Mouse (Mus musculus): Measurements from ENCODE around the gene Slc4a4. TPM values are rescaled to one million over a fixed set of nuclear protein-coding genes. Genes with fewer than 3 reads are reported as not detected.

Gene Slc4a4
- polyA plus RNA-seq, 1 experiment: 0.70 TPM

DNA sequence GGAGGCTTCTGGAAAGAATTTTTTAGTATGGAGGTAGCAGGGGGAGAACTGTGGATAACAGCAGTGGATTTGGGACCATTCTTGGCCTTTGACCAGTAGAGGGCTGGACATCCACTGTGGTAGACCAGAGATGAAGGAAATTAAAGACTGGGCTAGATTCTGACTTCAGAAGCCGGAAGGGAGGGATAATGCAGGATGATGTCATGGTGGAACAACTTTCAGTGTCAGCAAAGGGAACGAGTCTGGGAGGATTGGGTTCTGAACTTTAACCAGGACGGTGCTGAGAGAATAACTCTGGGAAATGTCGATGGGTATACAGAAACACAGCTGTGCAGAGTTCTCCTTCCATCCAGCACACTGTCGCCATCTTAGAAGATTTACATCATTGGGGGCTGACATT, 175.7 kb downstream of the Slc4a4 start:
- TF ChIP-seq CTCF (IDR thresholded peaks at IDR 0.05; ENCODE audit: control insufficient read depth, insufficient read depth, low read length) (no peak), POLR2A (IDR thresholded peaks at IDR 0.05; ENCODE audit: borderline replicate concordance, control insufficient read depth, low read depth, low read length) (no peak)
- H3K4me1 ChIP-seq (ENCODE audit: control insufficient read depth, insufficient read depth, low read length): no peaks in the 10 kb centered on the region
- no peak overlapping the region for H3K4me3 ChIP-seq (replicated peaks; ENCODE audit: control insufficient read depth, low read depth, low read length)
- WGBS: 79% methylated on average over 5 of the region's 5 CpGs
- no peak overlapping the region for H3K27ac ChIP-seq (ENCODE audit: control insufficient read depth, insufficient read depth, low read depth, low read length, poor library complexity)

DNA sequence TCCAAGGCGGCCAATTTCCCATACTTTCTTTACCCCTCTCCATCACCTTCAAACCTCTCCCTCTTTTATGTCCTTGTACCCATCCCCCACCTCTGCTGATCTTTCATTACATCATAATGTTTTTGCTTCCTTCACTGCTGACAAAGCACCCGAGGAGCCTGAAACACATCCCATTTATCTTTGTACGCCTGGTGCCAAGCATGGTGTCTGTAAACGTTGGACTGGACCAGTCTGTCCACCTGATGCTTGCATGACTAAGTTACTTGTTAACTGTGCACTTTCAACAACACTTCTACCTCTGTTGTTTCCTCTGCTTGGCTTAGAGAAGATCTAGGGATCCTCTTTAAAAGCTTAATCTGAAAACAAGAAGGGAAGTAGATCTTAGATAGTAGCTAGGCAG, 180.5 kb downstream of the Slc4a4 start:
- 67% methylated on average over 4 of the region's 4 CpGs for whole genome bisulfite sequencing
- TF ChIP-seq POLR2A (IDR thresholded peaks at IDR 0.05; ENCODE audit: borderline replicate concordance, control insufficient read depth, low read depth, low read length) (no peak), CTCF (IDR thresholded peaks at IDR 0.05; ENCODE audit: control insufficient read depth, insufficient read depth, low read length) (no peak)

DNA sequence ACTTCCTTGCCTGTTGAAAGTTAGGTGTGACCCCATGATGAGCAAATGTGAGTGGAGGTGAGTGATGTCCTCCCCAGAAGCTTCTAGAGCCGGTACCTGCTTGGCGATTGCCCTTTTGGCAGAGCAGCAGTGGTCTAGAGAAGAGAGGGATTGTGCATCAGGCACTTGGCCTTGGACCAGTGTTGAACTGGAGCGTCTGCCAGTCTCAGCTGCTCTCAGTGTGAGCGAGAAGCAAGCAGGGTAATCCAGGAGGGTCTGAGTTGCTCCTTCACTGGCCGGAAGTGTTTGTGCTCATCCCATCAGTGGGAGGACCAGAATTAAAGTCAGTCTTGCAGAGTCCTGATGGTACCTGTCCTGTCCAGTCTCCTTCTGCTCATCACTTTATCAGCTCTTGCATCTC, 181.5 kb downstream of the Slc4a4 start:
- WGBS: 81% methylated on average over 5 of the region's 5 CpGs
- H3K4me3 ChIP-seq (replicated peaks; ENCODE audit: control insufficient read depth, low read depth, low read length): no peak overlapping the region
- H3K27ac ChIP-seq (ENCODE audit: control insufficient read depth, insufficient read depth, low read depth, low read length, poor library complexity): no peak overlapping the region
- no peaks in the 10 kb centered on the region for H3K4me1 ChIP-seq (ENCODE audit: control insufficient read depth, insufficient read depth, low read length)
- TF ChIP-seq POLR2A (IDR thresholded peaks at IDR 0.05; ENCODE audit: borderline replicate concordance, control insufficient read depth, low read depth, low read length) (no peak), CTCF (IDR thresholded peaks at IDR 0.05; ENCODE audit: control insufficient read depth, insufficient read depth, low read length) (no peak)

More for the DNA sequence above, 180.5 kb downstream of the Slc4a4 start:
- no peak overlapping the region for H3K4me3 ChIP-seq (replicated peaks; ENCODE audit: control insufficient read depth, low read depth, low read length)
- no peaks in the 10 kb centered on the region for H3K4me1 ChIP-seq (ENCODE audit: control insufficient read depth, insufficient read depth, low read length)
- no peak overlapping the region for H3K27ac ChIP-seq (ENCODE audit: control insufficient read depth, insufficient read depth, low read depth, low read length, poor library complexity)

DNA sequence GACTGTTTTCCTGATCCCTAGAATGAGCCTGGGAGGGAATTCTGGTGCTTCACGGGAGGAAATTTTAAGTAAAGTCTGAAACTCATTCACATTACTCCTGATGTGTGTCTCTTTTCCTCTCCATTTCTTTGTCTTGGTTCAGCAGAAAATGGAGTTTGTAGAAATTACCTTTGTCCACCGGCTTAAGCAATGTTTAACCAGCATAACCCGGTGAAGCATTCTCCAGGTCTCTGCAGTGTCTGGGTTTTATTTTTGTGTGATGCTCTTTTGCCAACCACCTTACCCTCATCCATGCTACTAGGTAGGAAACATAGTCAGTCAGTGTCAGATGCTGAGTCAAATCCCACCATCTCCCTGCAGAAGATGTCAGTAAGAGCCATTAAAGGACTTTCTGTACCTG, 183.4 kb downstream of the Slc4a4 start:
- Histone ChIP-seq H3K27ac (ENCODE audit: control insufficient read depth, insufficient read depth, low read depth, low read length, poor library complexity) (no peak overlapping the region), H3K4me1 (ENCODE audit: control insufficient read depth, insufficient read depth, low read length) (no peaks in the 10 kb centered on the region), H3K4me3 (replicated peaks; ENCODE audit: control insufficient read depth, low read depth, low read length) (no peak overlapping the region)
- TF ChIP-seq CTCF (IDR thresholded peaks at IDR 0.05; ENCODE audit: control insufficient read depth, insufficient read depth, low read length) (no peak), POLR2A (IDR thresholded peaks at IDR 0.05; ENCODE audit: borderline replicate concordance, control insufficient read depth, low read depth, low read length) (no peak)
- 94% methylated on average over 3 of the region's 3 CpGs for WGBS

DNA sequence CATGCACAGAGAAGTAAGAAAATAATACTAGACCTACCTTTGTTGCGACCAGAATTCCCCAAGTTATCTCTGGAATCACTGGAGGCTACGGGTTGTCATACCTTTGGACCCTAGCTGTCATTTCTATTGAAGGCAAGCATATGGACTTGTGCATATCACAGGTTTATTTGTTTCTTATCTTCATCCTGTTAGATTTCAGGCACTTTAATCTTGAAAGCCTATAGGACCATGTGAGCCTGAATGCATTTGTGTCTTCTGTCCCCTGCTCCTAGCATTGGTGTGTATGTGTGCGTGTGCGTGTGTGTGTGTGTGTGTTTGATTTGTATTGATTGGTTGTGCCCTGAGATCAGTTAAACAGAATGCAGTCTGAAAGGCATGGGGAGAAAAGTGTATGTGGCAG, 185.3 kb downstream of the Slc4a4 start:
- H3K4me1 ChIP-seq (ENCODE audit: control insufficient read depth, insufficient read depth, low read length): no peaks in the 10 kb centered on the region
- WGBS: 82% methylated on average over 4 of the region's 4 CpGs
- H3K4me3 ChIP-seq (replicated peaks; ENCODE audit: control insufficient read depth, low read depth, low read length): no peak overlapping the region
- H3K27ac ChIP-seq (ENCODE audit: control insufficient read depth, insufficient read depth, low read depth, low read length, poor library complexity): no peak overlapping the region
- TF ChIP-seq CTCF (IDR thresholded peaks at IDR 0.05; ENCODE audit: control insufficient read depth, insufficient read depth, low read length) (no peak), POLR2A (IDR thresholded peaks at IDR 0.05; ENCODE audit: borderline replicate concordance, control insufficient read depth, low read depth, low read length) (no peak)

DNA sequence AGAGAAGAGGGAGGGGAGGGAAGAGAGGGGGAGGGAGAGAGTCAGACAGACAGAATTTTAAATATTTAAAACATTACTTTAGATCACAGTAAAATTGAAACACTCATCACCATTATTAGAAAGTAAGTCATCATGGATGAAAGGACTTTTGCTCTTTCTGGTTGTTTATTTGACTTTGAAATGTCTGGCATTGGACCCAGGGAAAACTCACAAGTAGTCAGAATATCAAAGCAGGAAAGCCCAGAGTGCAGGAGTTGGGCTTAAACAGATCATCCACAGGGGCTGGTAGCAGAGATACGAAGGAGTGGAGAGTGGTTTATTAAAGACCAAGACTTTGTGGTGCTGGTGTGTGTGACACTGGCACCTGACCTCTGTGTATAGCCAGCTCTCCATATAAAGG, 191.1 kb downstream of the Slc4a4 start:
- Histone ChIP-seq H3K4me3 (replicated peaks; ENCODE audit: control insufficient read depth, low read depth, low read length) (no peak overlapping the region), H3K4me1 (ENCODE audit: control insufficient read depth, insufficient read depth, low read length) (no peaks in the 10 kb centered on the region), H3K27ac (ENCODE audit: control insufficient read depth, insufficient read depth, low read depth, low read length, poor library complexity) (no peak overlapping the region)
- WGBS: 71% methylated on average over 1 of the region's 1 CpGs
- TF ChIP-seq POLR2A (IDR thresholded peaks at IDR 0.05; ENCODE audit: borderline replicate concordance, control insufficient read depth, low read depth, low read length) (no peak), CTCF (IDR thresholded peaks at IDR 0.05; ENCODE audit: control insufficient read depth, insufficient read depth, low read length) (no peak)

DNA sequence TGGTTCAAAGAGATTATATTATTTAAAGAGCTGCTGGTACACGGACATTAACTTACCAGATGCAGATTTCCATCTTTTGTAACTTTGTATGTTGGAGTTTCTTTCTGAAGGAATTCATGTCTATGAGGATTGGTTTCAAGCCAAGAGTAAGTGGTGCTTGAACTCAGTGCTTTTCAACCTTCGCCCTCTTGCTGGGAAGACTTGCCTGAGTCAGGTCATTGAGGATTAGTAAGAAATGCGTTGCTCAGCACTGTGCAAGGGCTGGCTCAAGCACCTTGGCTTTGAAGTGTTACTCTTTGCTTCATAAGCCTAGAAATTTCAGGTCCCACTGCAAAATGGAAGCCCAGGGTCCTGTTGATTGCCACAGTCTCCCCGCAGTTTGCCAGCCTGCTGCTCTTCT, 196.9 kb downstream of the Slc4a4 start:
- WGBS: 78% methylated on average over 4 of the region's 4 CpGs
- TF ChIP-seq POLR2A (IDR thresholded peaks at IDR 0.05; ENCODE audit: borderline replicate concordance, control insufficient read depth, low read depth, low read length) (no peak), CTCF (IDR thresholded peaks at IDR 0.05; ENCODE audit: control insufficient read depth, insufficient read depth, low read length) (no peak)
- no peaks in the 10 kb centered on the region for H3K4me1 ChIP-seq (ENCODE audit: control insufficient read depth, insufficient read depth, low read length)
- no peak overlapping the region for H3K4me3 ChIP-seq (replicated peaks; ENCODE audit: control insufficient read depth, low read depth, low read length)
- no peak overlapping the region for H3K27ac ChIP-seq (ENCODE audit: control insufficient read depth, insufficient read depth, low read depth, low read length, poor library complexity)

DNA sequence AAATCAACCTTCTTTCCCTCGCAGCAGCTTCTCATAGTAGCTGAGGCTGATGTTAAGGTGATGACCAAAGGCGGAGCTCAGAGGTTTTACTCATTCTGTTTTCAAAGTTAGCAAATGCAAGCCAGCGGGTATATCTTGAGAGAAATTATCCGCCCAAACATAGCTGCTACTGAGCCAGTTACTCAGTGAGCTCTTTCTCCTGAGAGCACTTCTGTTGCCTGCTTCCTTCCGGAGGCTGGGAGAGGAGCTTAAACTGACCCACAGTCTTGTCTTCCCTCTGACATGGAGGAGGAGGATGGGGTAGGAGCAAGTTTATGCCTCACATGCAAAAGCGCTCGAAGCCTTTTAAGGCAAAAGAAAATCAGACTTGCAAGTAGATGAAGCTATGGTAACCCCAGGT, 201.3 kb downstream of the Slc4a4 start:
- TF ChIP-seq POLR2A (IDR thresholded peaks at IDR 0.05; ENCODE audit: borderline replicate concordance, control insufficient read depth, low read depth, low read length): no peak
- no peak for TF ChIP-seq CTCF (IDR thresholded peaks at IDR 0.05; ENCODE audit: control insufficient read depth, insufficient read depth, low read length)
- Histone ChIP-seq H3K4me3 (replicated peaks; ENCODE audit: control insufficient read depth, low read depth, low read length) (no peak overlapping the region), H3K4me1 (ENCODE audit: control insufficient read depth, insufficient read depth, low read length) (no peaks in the 10 kb centered on the region), H3K27ac (ENCODE audit: control insufficient read depth, insufficient read depth, low read depth, low read length, poor library complexity) (no peak overlapping the region)
- 86% methylated on average over 7 of the region's 7 CpGs for WGBS

DNA sequence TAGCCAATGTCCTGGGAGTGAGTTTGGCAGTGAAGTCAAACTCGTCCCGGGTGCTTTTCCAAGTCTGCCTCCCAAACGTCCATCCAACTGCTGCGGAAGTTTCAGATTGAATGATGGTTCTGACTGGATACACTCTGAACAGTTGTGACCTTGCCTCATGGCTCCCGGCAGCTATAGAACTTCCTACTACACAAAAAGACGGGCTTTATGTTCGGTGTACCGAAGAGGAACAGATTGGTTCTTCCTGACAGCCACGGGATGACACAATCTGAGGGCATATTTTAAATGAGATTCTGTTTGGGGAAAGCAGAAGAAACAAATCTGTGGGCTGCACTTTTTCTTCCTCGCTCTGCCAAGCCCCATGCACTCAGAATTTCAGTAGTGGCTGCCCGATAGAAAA, 201.8 kb downstream of the Slc4a4 start:
- TF ChIP-seq CTCF (IDR thresholded peaks at IDR 0.05; ENCODE audit: control insufficient read depth, insufficient read depth, low read length) (no peak), POLR2A (IDR thresholded peaks at IDR 0.05; ENCODE audit: borderline replicate concordance, control insufficient read depth, low read depth, low read length) (no peak)
- WGBS: 79% methylated on average over 11 of the region's 11 CpGs

More for the DNA sequence above, 201.8 kb downstream of the Slc4a4 start:
- no peak overlapping the region for H3K27ac ChIP-seq (ENCODE audit: control insufficient read depth, insufficient read depth, low read depth, low read length, poor library complexity)
- H3K4me3 ChIP-seq (replicated peaks; ENCODE audit: control insufficient read depth, low read depth, low read length): no peak overlapping the region
- H3K4me1 ChIP-seq (ENCODE audit: control insufficient read depth, insufficient read depth, low read length): no peaks in the 10 kb centered on the region
